Mouse (Mus musculus): Measurements from ENCODE around the gene Tut7.

GRCm38 (mm10) chr13:59836811-59837210 is 13.9 kb upstream of the Tut7 start:
- TF ChIP-seq NANOG (IDR thresholded peaks at IDR 0.05; ENCODE audit: borderline replicate concordance, low read length) (no peak), CTCF (conservative IDR thresholded peaks at IDR 0.05; ENCODE audit: low read length) (no peak), POU5F1 (IDR thresholded peaks at IDR 0.05; ENCODE audit: borderline replicate concordance, low read length) (no peak)
